ENCODE assay signal across 14 mouse cellular contexts in genomic region chr1:182823723-182824421, GRCm38 (mm10).
DNase-seq lines count a peak whose midpoint lies in the region.
"Had no signal": no experiment of that assay in that cellular context is flagged by ENCODE, and none has a peak within 500 bp of the region (broad histone marks: within the 10 kb centered on the region; RNA-seq: fewer than 3 reads in every experiment).

No protein-coding gene starts in this region.

- DNase-seq in embryo, embryonic 10 days (ENCODE audit: low spot score) = peak; percentile 16
- no peak for DNase-seq in embryo, embryonic 11 days
- DNase-seq in layer of hippocampus, adult 18-20 months (ENCODE audit: low spot score in 2 of 2) = peak; percentile 28 to 54
- no peak for DNase-seq in layer of hippocampus, postnatal 14 days (ENCODE audit: low spot score in 2 of 2)
- peak; percentile 48 to 51 for DNase-seq in right cerebral cortex, postnatal 10 days (ENCODE audit: low spot score in 2 of 2)
- no peak for DNase-seq in right cerebral cortex, postnatal 4 days
- no peak for DNase-seq in ovary, postnatal 10 days (ENCODE audit: low spot score)
- no peak for DNase-seq in ovary, postnatal 36 days (ENCODE audit: low spot score)
- DNase-seq: adrenal gland, postnatal 25 days; cerebellum, adult 11 months; heart, adult 11 months; kidney, adult 9 months; lung, postnatal 36 days; retina, postnatal 1 day had no signal

Comparison
In these comparisons a context has a peak if more than half of its experiments do, and no peak if none do; other contexts are left out.
1. DNase-seq: peak in embryo, embryonic 10 days (single experiment), layer of hippocampus, adult 18-20 months (2 of 2) and right cerebral cortex, postnatal 10 days (2 of 2); none in embryo, embryonic 11 days (single experiment), layer of hippocampus, postnatal 14 days (0 of 2), right cerebral cortex, postnatal 4 days (single experiment), ovary, postnatal 10 days (single experiment) and ovary, postnatal 36 days (single experiment).